Mouse (Mus musculus) spleen, postnatal 36 days (tissue): ENCODE measurements at regions not wholly inside any gene's neighbourhood (a gene's known extent, or its start where the extent isn't known, plus 50 kb on each side); places are given as distances from the start of the nearest gene placed in this dataset.

Experiments used
- DNase-seq, 2 experiments: peaks; one replicate each; pipeline ENCODE4 v3.0.0; 2022; ENCODE audit warnings: low spot score in 2 of 2, mixed read lengths in 1 of 2

DNA sequence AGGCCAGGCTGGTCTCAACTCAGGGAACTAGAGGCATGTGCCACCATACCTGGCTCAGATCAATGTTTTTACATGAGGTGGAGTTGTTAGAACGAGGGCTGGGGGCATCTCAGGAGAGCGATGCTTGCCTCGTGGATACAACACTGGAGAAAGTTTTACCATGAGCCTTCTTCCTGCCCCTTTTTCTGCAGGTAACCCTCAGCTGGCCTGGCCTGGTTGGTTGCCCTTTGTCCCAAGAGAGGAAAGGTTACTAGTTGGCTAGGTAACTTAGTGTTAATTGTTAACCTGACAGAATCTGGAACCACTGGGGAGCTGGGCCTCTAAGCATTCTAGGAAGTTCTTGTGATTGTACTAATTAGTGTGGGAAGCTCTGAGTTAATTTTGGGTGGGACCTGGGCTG, 81.0 kb upstream of the Sertad2 start:
- no peak for DNase-seq

- DNase-seq: no peak
Measured at GRCm38 (mm10) chr11:20463173-20463681, 79.8 kb upstream of the Sertad2 start.

DNA sequence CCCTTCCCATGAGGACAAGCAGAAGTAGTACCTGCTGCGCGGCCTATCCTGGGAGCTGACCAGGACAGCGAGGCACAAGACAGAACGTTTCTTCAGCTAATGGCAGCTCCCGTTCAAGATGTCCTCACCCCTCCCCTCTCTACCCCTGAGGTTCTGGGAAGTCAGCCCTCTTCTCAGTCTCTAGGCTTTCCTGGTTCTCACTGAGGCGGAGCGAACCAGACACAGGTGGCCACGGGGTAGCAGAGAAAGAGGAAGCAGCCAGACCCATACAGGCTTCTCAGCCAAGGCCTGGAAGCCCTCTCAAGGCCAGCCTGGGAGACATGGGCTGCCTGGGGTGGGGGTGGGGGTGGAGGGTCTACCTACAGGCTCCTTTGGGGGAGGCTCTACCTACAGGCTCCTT, 78.5 kb upstream of the Sertad2 start:
- DNase-seq: peak; percentile 80

GRCm38 (mm10) chr11:20466591-20466990, 76.5 kb upstream of the Sertad2 start:
- DNase-seq: no peak

GRCm38 (mm10) chr11:20468319-20469018, 74.6 kb upstream of the Sertad2 start:
- peak; percentile 67 to 79 for DNase-seq

GRCm38 (mm10) chr11:20469368-20469767, 73.7 kb upstream of the Sertad2 start:
- DNase-seq: no peak

DNA sequence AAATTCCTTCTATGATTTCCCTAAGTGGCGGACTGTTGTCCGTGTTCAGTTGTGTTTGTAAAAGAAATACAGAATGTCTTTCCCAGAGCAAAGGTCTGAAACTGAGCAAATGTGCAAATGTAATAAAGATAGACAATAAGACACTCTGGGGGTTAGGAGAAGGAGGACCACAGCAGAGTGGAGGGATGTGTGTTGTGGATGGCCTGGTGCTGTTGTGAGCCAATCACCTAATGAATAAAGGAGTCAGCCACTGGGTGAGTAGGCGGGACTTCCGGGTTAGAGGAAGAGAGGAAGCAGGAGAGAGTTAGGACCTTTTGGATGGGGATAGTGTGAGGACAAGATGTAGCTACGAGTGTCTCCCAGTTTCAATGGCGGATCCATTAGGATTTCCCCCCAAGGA, 72.7 kb upstream of the Sertad2 start:
- DNase-seq: no peak

GRCm38 (mm10) chr11:20472336-20472735, 70.7 kb upstream of the Sertad2 start:
- DNase-seq: no peak

DNA sequence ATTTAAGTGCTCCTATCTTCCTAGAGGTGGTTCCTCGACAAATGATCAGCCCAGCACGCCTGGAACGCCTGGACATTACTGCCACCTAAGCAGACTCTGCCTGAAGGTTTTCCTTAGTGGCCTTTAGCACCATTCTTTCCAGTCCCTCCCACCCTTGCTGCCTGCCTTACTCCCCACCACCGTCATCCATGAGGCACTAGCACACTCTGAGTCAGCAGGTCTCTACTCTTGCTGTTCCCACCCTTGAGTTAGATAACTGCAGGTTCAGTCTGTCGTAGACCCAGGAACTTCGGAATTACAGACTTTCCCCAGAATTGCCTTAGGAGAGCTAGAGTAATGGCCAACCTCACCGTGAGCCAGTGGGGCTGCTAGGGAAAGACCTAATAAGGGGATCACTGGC, 67.4 kb upstream of the Sertad2 start:
- DNase-seq: no peak

- no peak for DNase-seq
Measured at GRCm38 (mm10) chr11:20476494-20476893, 66.6 kb upstream of the Sertad2 start.

GRCm38 (mm10) chr11:20477183-20478037, 65.6 kb upstream of the Sertad2 start:
- peak in 1 of 2 experiments; percentile 27 for DNase-seq

DNA sequence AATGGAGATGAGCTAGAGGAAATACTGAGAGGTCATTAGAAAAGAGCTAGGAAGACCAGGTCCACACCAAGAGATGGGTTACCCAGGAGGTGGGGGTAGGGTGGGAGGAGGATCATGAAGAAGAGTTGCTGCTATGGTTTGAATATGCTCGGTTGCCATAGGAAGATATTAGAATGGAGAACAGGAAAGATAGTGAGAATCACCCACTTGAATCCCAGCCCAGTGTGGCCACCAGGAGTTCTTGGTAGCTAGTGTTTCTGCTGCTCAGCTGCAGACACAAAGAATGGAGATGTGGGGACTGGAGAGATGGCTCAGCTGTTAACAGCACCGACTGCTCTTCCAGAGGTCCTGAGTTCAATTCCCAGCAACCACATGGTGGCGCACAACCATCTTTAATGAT, 62.4 kb upstream of the Sertad2 start:
- DNase-seq: no peak

DNA sequence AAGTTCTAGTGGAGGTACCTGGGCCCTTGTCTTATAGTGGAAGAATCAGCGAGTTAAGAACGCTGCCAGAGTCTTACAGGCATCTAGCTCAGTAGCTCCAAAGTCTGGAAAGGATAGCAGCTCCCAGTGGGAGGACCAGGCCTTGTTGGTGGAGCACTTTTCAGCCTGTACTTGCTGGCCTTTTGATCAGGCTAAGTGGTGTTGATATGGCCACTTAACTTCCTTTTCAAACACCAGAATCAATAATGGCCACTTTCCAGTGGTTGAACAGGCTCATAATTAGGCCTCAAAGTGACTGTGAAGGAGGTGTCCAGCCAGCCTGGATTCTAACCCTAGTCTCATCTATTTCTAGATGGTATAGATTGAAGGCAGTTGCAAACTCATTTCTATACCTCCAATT, 57.7 kb upstream of the Sertad2 start:
- DNase-seq: no peak
